Mouse (Mus musculus): ENCODE measurements around the gene Rgma.

The Rgma gene

DNA sequence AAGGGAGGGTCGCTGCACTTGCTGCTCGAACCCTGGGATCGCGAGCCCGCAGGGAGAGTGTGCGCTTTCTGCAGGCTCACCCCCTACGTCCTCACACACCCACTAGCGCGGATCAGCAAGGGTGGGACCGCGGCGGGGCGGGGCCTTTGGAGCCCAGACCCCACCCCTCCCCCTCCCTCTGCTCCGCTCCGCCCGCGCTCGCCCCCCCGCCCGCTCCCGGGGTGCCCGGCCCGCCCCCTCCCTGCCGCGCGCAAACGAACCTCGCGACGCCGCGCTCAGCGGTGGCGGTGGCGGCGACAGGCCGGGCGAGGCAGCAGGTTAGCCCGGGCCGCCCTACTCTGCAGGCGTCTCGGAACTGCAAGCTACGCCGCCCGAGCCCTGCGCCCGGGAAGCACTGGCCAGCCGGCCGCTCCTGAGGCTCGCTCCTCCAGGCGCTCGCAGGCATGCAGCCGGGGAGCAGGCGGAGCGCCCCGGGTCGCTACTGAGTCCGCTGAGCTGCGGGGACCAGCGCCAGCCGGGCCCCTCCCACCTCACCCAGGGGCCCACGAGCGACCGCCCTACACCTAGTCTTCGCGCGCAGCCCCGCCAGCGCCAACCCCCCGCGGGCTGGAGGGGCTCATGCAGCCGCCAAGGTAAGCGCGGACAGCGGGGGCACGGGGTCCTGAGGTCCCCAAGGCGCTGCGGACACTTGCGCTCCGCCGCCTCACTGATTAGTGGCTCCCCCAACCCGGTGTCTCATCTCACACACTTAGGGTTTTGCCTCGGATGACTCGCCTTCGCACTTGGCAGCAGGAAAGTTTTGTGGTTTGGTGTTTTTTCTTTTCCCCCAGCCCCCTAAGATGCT is at the start of gene Rgma:
Rgma (plus strand) TSS at position 253 of the 844 bp plus-strand sequence.
- in situ Hi-C loops (cut with MboI, MseI) = no loop called here

DNA sequence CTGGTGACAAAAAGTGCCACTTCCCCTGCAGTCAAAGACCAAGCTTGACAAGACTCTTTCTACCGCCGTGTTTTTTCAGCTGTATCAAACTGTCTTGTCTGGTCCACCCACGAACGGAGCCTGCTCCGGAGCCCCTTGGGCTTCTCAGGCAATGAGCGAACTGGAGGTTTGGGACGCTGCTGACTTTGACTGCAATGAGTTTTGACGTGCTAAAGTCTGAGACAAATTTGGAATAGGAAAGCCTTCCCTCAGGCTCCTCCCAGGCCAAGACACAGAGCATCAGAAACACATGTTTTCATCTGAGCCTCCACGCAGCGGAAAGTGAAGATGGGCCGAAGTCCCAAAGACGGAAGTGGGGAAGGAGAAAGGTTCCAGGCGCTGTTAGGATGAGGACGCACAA is 49.1 kb upstream of the Rgma start:
- in situ Hi-C loops (cut with MboI, MseI) = no loop called here

DNA sequence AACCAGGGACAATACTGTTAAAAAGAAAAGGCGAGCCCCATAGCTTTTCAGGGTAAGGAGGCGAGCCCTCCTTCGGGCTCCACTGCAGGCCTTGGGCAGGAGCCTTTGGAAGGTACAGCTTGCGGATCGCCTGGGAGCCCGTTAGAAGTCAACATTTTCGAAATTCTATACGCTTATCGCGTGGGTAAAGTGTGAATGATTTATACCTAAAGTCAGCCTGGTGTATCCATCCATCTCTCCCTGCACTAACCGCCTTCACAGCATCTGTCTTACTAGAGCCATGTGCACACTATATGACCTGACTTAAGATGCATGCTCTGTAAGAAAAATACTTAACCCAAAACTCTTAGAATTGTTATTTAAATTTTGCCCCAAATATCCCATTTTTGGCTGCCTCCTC is 48.6 kb upstream of the Rgma start:
- in situ Hi-C loops (cut with MboI, MseI) = no loop called here

DNA sequence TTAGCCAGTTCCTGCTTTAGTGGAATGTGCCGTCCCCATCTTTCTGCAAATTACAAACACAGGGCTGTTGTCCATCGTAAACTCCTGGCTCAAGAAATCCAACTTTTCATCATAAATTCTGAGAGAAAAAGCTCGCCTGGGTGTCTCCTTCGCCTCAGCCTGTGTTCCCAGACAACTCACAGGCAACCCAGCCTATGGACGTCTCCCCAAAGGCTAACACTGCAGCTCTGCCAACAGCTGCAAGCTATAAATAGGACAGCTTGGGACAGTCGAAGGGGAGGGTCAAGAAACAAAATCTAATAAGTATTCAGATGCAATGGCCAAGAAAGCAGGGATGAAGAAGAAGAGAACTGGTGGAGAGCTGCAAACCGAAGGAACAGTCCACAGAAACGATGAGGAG is 48.1 kb upstream of the Rgma start:
- in situ Hi-C loops (cut with MboI, MseI) = no loop called here

DNA sequence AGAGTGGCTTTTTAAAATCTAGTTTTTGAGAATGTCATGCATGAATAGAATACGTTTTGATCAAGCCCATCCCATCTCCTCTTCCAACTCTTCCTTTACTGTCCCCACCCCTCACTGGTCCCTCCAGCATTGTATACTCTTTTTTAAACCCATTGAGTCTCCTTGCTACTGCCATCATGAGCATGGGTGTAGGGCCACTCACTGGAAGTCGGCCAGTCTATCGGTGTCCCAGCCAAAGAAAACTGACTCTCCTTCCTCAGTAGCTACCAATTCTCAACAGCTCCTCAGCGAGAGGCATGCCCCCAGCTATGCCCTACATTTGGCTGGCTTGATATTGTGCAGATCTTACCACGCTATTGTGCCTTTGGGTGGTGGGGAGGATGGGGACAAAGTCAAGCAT is 47.7 kb upstream of the Rgma start:
- in situ Hi-C loops (cut with MboI, MseI) = no loop called here

DNA sequence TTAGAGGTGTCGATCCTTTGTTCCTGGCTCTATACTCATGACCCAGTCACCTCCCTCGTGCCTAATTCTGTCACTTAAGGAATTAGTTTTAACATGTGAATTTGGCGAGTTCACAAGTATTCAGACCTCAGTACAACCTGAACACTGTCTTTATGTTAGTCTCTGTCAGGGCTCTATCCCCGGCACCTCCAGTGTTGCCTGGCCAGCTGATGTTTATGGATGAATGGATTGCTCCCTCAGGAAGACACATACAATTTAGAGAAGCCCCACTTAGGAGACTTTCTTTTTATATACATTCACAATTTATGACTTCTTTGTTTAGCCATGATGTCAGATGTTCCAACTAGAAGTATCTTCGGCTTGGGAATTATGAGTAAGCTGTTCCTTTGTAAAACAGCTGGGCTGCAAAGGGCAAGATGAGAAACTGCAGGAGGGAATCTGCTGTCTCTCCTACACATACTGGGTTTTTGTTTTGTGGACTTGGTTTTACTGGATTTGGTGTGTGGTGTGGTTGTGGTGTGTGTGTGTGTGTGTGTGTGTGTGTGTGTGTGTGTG is 46.6 kb upstream of the Rgma start:
- in situ Hi-C loops (cut with MboI, MseI) = no loop called here

DNA sequence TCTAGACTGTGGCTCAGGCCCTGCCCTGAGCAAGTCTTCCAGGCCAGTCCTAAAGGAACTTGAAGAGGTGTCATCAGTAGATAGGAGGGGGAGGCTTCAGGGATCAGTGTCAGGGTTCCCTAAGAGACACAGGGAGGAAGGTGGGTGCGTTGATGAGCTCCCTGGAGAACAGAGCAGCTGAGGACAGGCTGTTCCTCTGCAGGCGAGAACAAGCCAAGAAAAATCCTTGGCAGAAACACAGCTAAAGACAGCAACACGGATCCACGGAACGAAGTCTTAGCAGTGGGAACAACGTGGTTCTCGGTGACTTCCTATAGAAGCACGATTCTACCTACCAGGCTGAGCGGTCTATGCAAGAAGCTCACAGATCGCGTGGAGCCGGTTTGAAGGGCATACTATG is 44.6 kb upstream of the Rgma start:
- in situ Hi-C loops (cut with MboI, MseI) = no loop called here

DNA sequence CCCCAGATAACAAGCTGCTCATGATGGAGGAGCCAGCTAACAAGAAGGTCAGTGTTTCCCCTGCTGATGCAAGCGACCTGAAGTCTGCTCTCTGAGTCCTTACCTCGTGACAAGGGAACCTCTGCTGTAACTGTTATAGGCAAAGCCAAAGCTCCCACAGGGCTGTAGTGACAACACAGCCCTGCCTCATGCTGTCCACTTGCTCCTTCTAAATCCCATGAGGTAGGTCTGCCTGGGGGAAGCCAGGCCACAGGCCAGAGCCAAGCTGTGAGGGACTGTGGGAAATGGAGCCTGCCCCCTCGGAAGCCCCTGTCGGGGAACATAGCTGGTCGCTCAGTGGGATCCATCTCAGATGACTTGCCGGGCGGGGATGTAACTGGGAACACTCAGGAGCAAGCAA is 43.7 kb upstream of the Rgma start:
- in situ Hi-C loops (cut with MboI, MseI) = no loop called here

DNA sequence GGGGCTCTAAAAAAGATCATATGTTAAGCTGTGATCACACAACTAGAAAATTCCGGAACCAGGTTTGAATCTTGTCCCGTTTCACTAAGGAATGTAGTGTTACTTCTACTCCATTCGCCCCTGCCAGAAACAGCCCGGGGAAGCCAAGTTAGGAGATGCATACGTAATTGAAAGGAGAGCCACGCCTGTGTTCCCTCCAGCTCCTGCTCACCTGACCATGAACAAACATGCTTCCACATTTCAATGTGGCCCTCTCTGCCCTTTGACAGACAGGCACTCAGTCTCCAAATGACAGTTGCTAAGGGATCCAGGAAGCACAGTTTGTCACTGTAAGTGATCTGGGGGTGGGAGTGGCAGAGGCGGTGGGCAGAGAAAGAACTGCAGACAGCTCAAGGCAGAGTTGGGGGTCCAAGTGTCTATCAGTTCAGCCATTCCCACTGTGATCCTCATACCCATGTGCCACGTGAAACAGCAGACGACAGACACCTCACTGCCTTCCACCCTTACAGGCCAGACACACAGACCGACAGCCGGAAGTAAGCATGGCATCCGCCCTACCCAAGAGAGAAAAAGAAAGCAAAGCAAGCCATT is 41.8 kb upstream of the Rgma start:
- in situ Hi-C loops (cut with MboI, MseI) = no loop called here

DNA sequence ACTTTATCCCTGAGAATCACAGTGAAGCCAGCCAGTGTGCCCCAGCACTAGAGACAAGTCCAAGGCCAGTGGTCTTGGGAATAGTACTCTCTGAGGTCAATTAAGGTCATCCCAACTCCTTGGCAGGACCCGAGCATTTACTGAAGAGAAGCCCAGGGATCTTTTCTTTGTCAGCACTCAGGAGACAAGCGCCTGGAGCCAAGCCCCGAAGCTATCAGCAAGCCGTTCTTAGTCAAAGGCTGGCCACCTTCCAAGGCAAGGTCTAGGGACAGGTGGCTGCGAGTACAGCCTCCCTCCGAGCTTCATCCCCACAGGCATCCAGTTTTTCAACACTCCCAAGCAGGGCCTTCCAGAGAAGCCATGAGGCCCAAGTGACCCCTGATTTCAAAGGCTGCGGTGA is 40.4 kb upstream of the Rgma start:
- in situ Hi-C loops (cut with MboI, MseI) = no loop called here

DNA sequence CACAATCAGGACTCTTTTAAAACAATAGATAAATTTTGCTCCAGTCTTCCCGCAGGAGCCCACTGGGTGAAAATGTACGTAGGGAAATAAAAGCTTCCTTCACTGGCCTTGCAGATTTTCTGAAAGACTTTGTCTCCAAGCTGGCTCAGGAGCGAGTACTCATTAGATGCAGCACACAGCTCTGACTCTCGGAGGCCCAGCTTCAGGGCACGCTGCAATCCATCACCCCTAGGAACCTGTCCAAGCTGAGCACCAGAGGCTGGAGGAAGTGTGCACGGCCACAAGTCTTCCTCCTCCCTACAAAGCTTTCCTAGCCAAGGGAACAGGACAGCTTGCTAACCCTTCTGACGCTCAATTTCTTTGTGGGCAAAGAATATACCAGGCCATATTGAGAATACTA is 38.9 kb upstream of the Rgma start:
- in situ Hi-C loops (cut with MboI, MseI) = no loop called here

DNA sequence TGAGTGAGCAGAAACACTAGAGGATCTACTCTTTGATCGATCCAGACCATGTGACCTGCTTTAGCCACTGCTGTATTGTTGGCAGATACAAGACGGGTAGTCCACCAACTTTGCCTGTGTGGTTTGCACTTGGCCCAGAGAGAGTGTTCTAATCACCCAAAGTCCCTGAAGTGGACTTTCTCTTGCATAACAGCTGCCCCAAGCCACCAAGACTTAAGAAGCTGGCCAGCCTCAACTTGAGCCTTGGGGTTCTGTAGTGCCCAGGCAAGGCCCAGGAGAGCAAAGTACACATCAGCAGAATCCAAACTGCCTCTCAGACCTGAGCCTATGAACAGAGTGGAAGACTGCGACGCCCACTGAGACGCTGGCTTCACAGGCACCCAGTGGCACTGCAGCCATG is 37.0 kb upstream of the Rgma start:
- in situ Hi-C loops (cut with MboI, MseI) = no loop called here

DNA sequence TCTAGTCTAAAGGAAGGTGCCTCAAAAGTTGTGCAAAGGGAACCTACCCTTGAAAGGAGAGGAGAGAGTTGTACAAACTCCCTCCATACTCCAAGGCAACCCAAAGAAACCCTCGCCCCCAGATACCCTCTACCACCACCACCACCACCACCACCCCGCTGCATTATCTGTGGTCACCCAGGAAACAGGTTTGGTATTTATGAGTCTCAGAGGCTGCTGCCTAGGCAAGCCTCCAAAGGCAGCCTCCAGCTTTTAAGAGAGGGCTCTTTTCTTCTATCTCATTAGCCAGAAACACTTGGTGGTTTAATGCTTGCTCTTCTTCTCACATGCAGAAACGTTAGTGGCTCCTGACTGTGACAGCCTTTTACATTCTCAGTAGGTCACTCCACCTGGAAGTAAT is 31.5 kb upstream of the Rgma start:
- in situ Hi-C loops (cut with MboI, MseI) = no loop called here

DNA sequence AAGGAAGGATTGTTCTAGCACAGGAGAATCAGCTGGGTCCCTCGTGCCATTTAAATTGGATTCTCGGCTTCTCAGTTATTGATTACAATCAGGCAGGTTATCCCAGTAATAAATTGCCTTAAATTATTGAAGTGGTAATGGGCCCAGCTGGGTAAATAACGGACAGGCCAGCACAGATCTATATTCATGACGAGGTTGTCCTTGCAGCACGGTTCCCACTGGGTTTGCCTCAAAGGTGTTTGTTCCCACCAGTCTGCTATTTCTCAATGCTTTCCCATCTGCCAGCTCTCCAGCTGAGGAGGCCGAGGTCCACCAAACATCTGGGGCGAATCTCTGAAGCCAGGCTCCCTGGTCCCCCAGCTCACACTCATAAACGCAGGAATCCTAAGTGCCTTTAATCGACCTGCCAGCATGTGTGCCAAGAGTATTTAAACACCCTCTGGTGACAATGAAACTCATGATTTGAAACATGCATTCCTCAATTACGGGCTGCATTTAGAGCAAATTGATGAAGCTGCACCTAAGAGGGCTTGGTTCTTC is 26.7 kb upstream of the Rgma start:
- in situ Hi-C loops (cut with MboI, MseI) = no loop called here

DNA sequence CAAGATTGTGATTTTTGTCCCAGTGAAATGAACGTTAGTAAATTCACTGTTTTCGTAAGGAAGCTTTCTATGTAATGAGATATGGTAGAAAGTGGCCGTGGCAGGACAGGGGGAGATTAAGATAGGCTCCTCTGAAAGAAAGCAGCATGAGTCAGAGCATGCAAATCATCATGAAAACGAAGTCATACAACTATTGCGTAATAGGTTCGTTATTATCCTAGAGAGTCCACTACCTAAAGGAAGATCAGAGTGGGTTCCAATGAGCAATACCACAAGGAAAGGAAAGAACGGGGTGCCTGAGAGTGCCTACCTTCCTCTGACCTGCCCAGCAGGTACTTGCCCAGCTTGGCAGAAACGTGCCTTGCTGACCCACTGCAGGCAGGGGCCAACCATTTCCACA is 26.2 kb upstream of the Rgma start:
- in situ Hi-C loops (cut with MboI, MseI) = no loop called here

DNA sequence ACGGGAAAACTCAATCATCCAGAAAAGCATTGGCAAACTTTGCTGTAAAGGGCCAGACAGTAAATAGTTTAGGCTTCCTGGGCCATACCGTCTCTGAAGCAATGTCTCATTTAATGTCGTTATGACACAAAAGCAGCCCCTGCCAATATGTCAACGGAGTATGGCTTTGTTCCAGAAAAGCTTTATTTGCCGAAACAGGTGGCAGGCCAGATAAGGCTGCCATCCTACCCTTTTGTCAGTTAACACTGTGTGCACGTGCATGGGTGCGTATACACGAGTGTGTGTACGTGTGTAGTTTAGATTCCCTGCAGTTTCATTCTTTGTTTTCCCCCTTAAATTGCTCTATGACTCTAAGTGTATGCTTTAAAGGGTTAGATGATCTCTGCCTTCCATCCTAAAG is 20.1 kb upstream of the Rgma start:
- in situ Hi-C loops (cut with MboI, MseI) = no loop called here

DNA sequence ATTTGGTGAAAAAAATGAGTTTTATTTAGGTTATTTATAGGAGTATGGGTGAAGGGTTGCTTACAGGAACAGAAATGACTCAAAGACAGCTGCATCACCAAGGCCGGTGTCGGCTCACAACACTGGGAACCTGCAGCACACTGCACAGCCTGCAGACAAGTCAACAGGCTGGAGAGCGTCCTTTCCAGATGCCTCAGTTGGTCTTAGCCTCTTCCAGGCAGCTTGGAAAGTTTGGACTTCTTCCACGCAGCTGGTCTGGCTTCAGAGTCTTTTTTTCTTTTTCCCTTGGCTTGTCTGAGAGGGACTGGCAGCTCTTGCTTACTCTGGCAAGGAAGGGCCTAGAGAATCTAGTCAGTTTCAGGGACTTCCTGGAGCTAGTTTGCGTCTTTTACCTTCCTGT is 18.4 kb upstream of the Rgma start:
- in situ Hi-C loops (cut with MboI, MseI) = no loop called here

DNA sequence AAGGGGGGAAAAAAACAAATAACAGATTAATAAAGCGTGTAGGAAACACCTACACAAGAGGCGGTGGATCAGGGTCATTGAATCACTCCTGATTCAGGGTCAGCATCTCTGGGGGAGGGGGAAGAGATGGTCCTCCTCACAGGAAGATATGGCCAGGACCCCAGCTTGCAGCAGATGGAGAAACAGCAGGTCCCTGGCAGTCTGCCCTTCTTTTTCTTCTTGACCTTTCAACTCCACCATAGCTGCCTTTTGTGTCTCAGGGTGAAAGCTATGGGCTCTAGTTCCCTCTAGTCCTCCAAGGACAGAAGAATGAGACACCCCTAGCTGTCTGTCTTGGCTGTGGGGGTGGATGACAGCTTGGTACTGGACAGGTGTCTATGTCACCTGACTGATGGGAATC is 17.7 kb upstream of the Rgma start:
- in situ Hi-C loops (cut with MboI, MseI) = no loop called here

DNA sequence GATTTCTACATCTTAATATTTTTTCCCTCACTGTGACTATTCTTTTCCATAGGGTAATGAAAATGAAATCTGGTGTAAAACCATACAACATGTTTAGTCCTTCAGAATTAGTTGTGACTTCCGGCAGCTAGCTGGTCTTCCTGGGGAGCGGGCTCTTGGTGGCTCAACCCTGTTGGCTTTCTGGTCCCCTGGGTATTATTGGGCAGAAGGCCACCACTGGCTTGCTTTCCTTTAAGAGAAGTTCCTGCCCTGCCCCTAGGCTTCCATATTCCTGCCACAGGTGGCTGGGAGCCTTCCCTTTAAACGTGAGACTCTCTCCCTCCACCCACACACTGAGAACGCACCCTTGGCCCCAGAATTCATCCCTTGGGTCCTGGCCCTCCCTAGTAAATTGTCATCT is 9.8 kb upstream of the Rgma start:
- in situ Hi-C loops (cut with MboI, MseI) = no loop called here

DNA sequence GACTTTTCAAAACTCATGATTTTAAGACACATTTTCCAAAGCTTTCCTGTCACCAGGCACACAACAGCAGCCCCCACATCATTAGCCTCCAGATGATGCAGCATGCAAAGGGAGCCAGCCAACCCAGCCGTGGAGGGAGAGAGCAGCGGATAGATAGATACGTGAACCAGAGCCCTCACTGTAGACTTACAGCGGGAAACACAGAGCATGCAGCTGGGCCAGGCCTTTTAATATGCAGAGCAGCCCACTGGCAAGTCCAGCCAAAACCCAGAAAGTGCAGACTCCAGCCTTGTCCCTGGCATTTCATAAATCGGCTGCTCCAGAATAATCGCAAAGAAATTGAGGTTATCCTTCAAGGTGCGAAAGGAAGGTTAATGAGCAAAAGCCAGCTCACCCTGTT is 9.3 kb upstream of the Rgma start:
- in situ Hi-C loops (cut with MboI, MseI) = no loop called here

DNA sequence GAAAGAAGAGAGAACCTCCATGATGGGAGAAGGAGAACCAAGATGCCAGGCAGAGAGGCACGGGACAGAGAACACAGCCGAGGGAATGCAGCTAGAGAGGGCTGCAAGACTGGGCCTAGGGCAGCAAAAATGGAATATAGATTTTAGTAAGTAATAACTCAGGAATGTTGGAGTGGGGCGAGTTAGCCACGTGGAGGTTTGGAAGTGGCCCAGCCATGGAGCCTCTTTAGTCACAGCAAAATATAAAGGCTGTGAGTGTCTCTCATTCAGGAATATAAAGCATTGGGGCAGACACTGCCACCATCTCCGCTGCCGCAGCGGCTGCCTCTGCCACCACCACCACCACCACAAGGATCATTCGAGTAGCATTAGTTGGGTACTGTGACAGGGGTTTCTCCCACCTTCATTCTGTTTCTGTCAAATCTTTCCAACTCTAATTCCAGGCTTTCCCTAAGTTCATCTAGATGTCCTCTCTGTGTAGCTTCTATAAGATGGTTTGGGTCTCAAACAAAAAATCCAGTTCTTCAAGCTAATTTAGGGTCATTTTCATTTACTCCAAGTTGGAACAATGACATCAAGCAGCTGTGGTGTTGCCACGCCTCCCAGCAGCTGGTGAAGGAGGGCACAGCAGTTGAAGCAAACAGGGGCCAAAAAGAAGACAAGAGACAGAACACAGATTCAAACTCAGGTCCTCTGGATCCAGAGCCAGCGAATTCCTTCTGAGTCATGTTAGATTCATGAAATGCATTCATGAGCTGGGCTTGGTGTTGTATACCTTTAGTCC is 7.4 kb upstream of the Rgma start:
- in situ Hi-C loops (cut with MboI, MseI) = no loop called here

DNA sequence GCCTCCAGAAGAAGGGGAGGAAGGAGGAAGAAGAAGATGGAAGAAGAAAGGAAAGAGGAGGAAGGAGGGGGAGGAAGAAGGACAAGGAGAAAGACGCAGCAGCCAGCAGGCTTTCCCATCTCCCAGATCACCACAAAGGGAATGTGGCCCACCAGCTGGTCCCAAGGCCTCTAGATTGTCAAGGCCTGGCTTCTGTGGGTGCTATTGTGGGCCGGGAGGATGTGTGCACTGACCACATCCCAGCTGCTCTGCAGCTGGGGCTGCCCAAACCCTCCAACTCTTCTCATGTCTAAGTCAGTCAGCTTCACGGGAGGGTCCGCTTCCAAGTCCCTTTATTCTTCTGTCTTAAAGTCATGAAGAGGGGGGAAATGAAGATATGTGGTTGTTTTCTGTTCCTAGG is 5.3 kb upstream of the Rgma start:
- in situ Hi-C loops (cut with MboI, MseI) = no loop called here
